Comparison of ENCODE assay signal across 8 mouse cellular contexts in genomic region chr13:69531431-69531830, GRCm38 (mm10). TPM values are rescaled to one million over a fixed set of nuclear protein-coding genes. Genes with fewer than 3 reads are reported as not detected.
DNase-seq lines count a peak whose midpoint lies in the region; ATAC-seq and TF ChIP-seq lines count a peak whose summit lies in the region.

No protein-coding gene starts in this region.

- 39% methylated on average over 6 of the region's 6 CpGs for WGBS in heart, embryonic 16.5 days
- WGBS in embryonic facial prominence, embryonic 11.5 days, result 53% methylated on average over 6 of the region's 6 CpGs
- 33% methylated on average over 6 of the region's 6 CpGs for WGBS in hindbrain, postnatal 0 days
- 46% methylated on average over 6 of the region's 6 CpGs for WGBS in midbrain, embryonic 15.5 days

- peak overlapping the region; percentile 92 for H3K4me3 ChIP-seq in heart, embryonic 16.5 days (ENCODE audit: low read length)
- peak overlapping the region; percentile 96 for H3K4me3 ChIP-seq in embryonic facial prominence, embryonic 11.5 days (ENCODE audit: low read depth, low read length)
- peak overlapping the region; percentile 76 for H3K4me3 ChIP-seq in hindbrain, postnatal 0 days (ENCODE audit: low read length)
- H3K4me3 ChIP-seq in midbrain, embryonic 15.5 days, result peak overlapping the region; percentile 82

- H3K36me3 ChIP-seq in heart, embryonic 16.5 days (ENCODE audit: control insufficient read depth, insufficient read depth), result 0 out of 2 replicates have a peak, but pooled peaks cover 2% of the 10 kb centered on the region
- H3K36me3 ChIP-seq in embryonic facial prominence, embryonic 11.5 days (replicated peaks; ENCODE audit: control insufficient read depth, insufficient read depth, low read depth, low read length), result no peaks in the 10 kb centered on the region; the same call in 1 of the 2 replicates
- no peaks in the 10 kb centered on the region for H3K36me3 ChIP-seq in hindbrain, postnatal 0 days (ENCODE audit: insufficient read depth, low read length)
- H3K36me3 ChIP-seq in midbrain, embryonic 15.5 days (replicated peaks), result no peaks in the 10 kb centered on the region

- H3K4me1 ChIP-seq in heart, embryonic 16.5 days (ENCODE audit: control insufficient read depth, insufficient read depth, low read length), result peaks cover 55% of the 10 kb centered on the region
- peaks cover 7% of the 10 kb centered on the region for H3K4me1 ChIP-seq in embryonic facial prominence, embryonic 11.5 days (ENCODE audit: control insufficient read depth, insufficient read depth, low read length)
- peaks cover 36% of the 10 kb centered on the region for H3K4me1 ChIP-seq in hindbrain, postnatal 0 days (ENCODE audit: insufficient read depth, low read length)
- H3K4me1 ChIP-seq in midbrain, embryonic 15.5 days, result peaks cover 56% of the 10 kb centered on the region

- no peaks in the 10 kb centered on the region for H3K27me3 ChIP-seq in heart, embryonic 16.5 days (ENCODE audit: control insufficient read depth, insufficient read depth, low read length)
- no peaks in the 10 kb centered on the region for H3K27me3 ChIP-seq in embryonic facial prominence, embryonic 11.5 days (ENCODE audit: control insufficient read depth, insufficient read depth, low read length)
- no peaks in the 10 kb centered on the region for H3K27me3 ChIP-seq in hindbrain, postnatal 0 days (ENCODE audit: insufficient read depth, low read length)
- no peaks in the 10 kb centered on the region for H3K27me3 ChIP-seq in midbrain, embryonic 15.5 days (replicated peaks)

- H3K9me3 ChIP-seq in heart, embryonic 16.5 days (replicated peaks; ENCODE audit: control insufficient read depth, low read length), result no peaks in the 10 kb centered on the region
- H3K9me3 ChIP-seq in embryonic facial prominence, embryonic 11.5 days (replicated peaks; ENCODE audit: control insufficient read depth, low read length), result no peaks in the 10 kb centered on the region
- H3K9me3 ChIP-seq in hindbrain, postnatal 0 days (ENCODE audit: low read length), result no peaks in the 10 kb centered on the region
- H3K9me3 ChIP-seq in midbrain, embryonic 15.5 days, result no peaks in the 10 kb centered on the region

- no peak for DNase-seq in heart, postnatal 10 days
- DNase-seq in embryonic facial prominence, embryonic 11.5 days (ENCODE audit: low spot score), result no peak
- no peak for DNase-seq in hindbrain, postnatal 0 days (ENCODE audit: low spot score)
- no peak for DNase-seq in urinary bladder, postnatal 36 days (ENCODE audit: low spot score in 2 of 2)
- DNase-seq in layer of hippocampus, postnatal 36 days, result no peak
- no peak for DNase-seq in B cell, adult 2 months

- H3K9ac ChIP-seq in heart, embryonic 16.5 days (ENCODE audit: low read length), result peak overlapping the region; percentile 91
- H3K9ac ChIP-seq in embryonic facial prominence, embryonic 11.5 days (replicated peaks; ENCODE audit: low read length), result no peak overlapping the region; the same call in 1 of the 2 replicates
- peak overlapping the region; percentile 82; the same call in 1 of the 2 replicates for H3K9ac ChIP-seq in hindbrain, postnatal 0 days (replicated peaks; ENCODE audit: low read length)
- peak overlapping the region; percentile 79; the same call in 1 of the 2 replicates for H3K9ac ChIP-seq in midbrain, embryonic 15.5 days

- H3K27ac ChIP-seq in heart, embryonic 16.5 days (ENCODE audit: low read length), result no peak overlapping the region
- H3K27ac ChIP-seq in embryonic facial prominence, embryonic 11.5 days (replicated peaks; ENCODE audit: low read depth, low read length), result no peak overlapping the region
- H3K27ac ChIP-seq in hindbrain, postnatal 0 days, result no peak overlapping the region
- H3K27ac ChIP-seq in midbrain, embryonic 15.5 days, result no peak overlapping the region

- intact Hi-C loops in heart, postnatal 10 days (cut with DNase I), result loop anchor here (5.0 kb wide), 1 partner anchor 81 kb away; the partner anchor contains the start of gene Srd5a1

- TF ChIP-seq CTCF in hindbrain, postnatal 0 days (IDR thresholded peaks at IDR 0.05; ENCODE audit: low read depth), result no peak

- no peak for ATAC-seq in heart, embryonic 16.5 days (replicated peaks; ENCODE audit: extremely low read depth, insufficient read depth, low FRiP score)
- ATAC-seq in embryonic facial prominence, embryonic 11.5 days (replicated peaks; ENCODE audit: insufficient number of reproducible peaks, low FRiP score, low TSS enrichment, low read depth), result no peak
- no peak for ATAC-seq in hindbrain, postnatal 0 days
- no peak for ATAC-seq in midbrain, embryonic 15.5 days (replicated peaks)

- H3K4me2 ChIP-seq in heart, embryonic 16.5 days (ENCODE audit: low read depth, low read length), result peak overlapping the region; percentile 95
- H3K4me2 ChIP-seq in embryonic facial prominence, embryonic 11.5 days (ENCODE audit: low read depth, low read length), result peak overlapping the region; percentile 84
- H3K4me2 ChIP-seq in hindbrain, postnatal 0 days (ENCODE audit: low read depth, low read length), result peak overlapping the region; percentile 96
- peak overlapping the region; percentile 90 for H3K4me2 ChIP-seq in midbrain, embryonic 15.5 days

RNA-seq across cellular contexts. Expression of gene Nsun2, which starts 2.1 kb away (rescaled TPM):
- polyA plus RNA-seq in heart, embryonic 16.5 days (2015; fragmentation: Nextera tagmentation; extraction: Ambion mirVana), result 66.1 and 78.0 TPM in 2 replicates
- 10 to 100 TPM; 40.9 to 47.6 TPM for total RNA-seq in heart, postnatal 10 days (2021)
- polyA plus RNA-seq in embryonic facial prominence, embryonic 11.5 days (2014; fragmentation: Nextera tagmentation; extraction: Ambion mirVana), result 152 and 159 TPM in 2 replicates
- 34.9 and 37.6 TPM in 2 replicates for total RNA-seq in hindbrain, postnatal 0 days (2014; rRNA removed)
- polyA plus RNA-seq in hindbrain, postnatal 0 days (2015; fragmentation: Nextera tagmentation; extraction: Ambion mirVana), result 61.5 and 62.1 TPM in 2 replicates
- 72.0 and 73.1 TPM in 2 replicates for polyA plus RNA-seq in midbrain, embryonic 15.5 days (2015; fragmentation: Nextera tagmentation; extraction: Ambion mirVana)
- total RNA-seq in layer of hippocampus, postnatal 36 days (2021), result 10 to 100 TPM; 88.2 to 97.5 TPM

RNA-seq across cellular contexts. Expression of gene Tent4a, which starts 3.0 kb away (rescaled TPM):
- 3.3 and 3.5 TPM in 2 replicates for polyA plus RNA-seq in heart, embryonic 16.5 days (2015; fragmentation: Nextera tagmentation; extraction: Ambion mirVana)
- 10 to 100 TPM; 17.2 to 17.6 TPM for total RNA-seq in heart, postnatal 10 days (2021)
- 6.6 and 7.1 TPM in 2 replicates for polyA plus RNA-seq in embryonic facial prominence, embryonic 11.5 days (2014; fragmentation: Nextera tagmentation; extraction: Ambion mirVana)
- total RNA-seq in hindbrain, postnatal 0 days (2014; rRNA removed), result 22.3 and 22.6 TPM in 2 replicates
- 4.8 and 5.1 TPM in 2 replicates for polyA plus RNA-seq in hindbrain, postnatal 0 days (2015; fragmentation: Nextera tagmentation; extraction: Ambion mirVana)
- polyA plus RNA-seq in midbrain, embryonic 15.5 days (2015; fragmentation: Nextera tagmentation; extraction: Ambion mirVana), result 7.2 and 7.6 TPM in 2 replicates
- 10 to 100 TPM; 47.0 to 49.1 TPM for total RNA-seq in layer of hippocampus, postnatal 36 days (2021)
